Mouse (Mus musculus): ENCODE results near the gene Tmem156.
A peak's percentile ranks its signal among the peaks of the same experiment; 100 is the strongest.

Tmem156 gene

GRCm38 (mm10) chr5:65046442-65047284 is 45.3 kb downstream of the Tmem156 start:
- no peak for DNase-seq

- no peak for DNase-seq
Observed at GRCm38 (mm10) chr5:65045642-65046370, 46.1 kb downstream of the Tmem156 start.

- no peak for DNase-seq
Observed at GRCm38 (mm10) chr5:65043407-65043895, 48.5 kb downstream of the Tmem156 start.

- DNase-seq, result peak in 1 of 2 experiments; percentile 44
Observed at GRCm38 (mm10) chr5:65040463-65040862, 51.5 kb downstream of the Tmem156 start.

- DNase-seq, result peak; percentile 44 to 47
Observed at GRCm38 (mm10) chr5:65038811-65039571, 52.9 kb downstream of the Tmem156 start.

GRCm38 (mm10) chr5:65038305-65038704 is 53.6 kb downstream of the Tmem156 start:
- no peak for DNase-seq

GRCm38 (mm10) chr5:65036597-65036996 is 55.3 kb downstream of the Tmem156 start:
- peak in 1 of 2 experiments; percentile 23 for DNase-seq

- DNase-seq, result no peak
Observed at GRCm38 (mm10) chr5:65028019-65028418, 63.9 kb downstream of the Tmem156 start.

GRCm38 (mm10) chr5:65026776-65027175 is 65.2 kb downstream of the Tmem156 start:
- DNase-seq, result peak; percentile 24 to 48

- peak in 1 of 2 experiments; percentile 22 for DNase-seq
Observed at GRCm38 (mm10) chr5:65025916-65026315, 66.0 kb downstream of the Tmem156 start.

GRCm38 (mm10) chr5:65024641-65025040 is 67.3 kb downstream of the Tmem156 start:
- DNase-seq, result no peak

GRCm38 (mm10) chr5:65022006-65022405 is 69.9 kb downstream of the Tmem156 start:
- no peak for DNase-seq

GRCm38 (mm10) chr5:65019823-65020222 is 72.1 kb downstream of the Tmem156 start:
- peak; percentile 85 for DNase-seq

GRCm38 (mm10) chr5:65019109-65019508 is 72.8 kb downstream of the Tmem156 start:
- no peak for DNase-seq

GRCm38 (mm10) chr5:65015508-65015907 is 76.4 kb downstream of the Tmem156 start:
- no peak for DNase-seq

- no peak for DNase-seq
Observed at GRCm38 (mm10) chr5:65011901-65012573, 79.9 kb downstream of the Tmem156 start.

- no peak for DNase-seq
Observed at GRCm38 (mm10) chr5:65006011-65006491, 85.9 kb downstream of the Tmem156 start.

- DNase-seq, result no peak
Observed at GRCm38 (mm10) chr5:65005251-65005650, 86.7 kb downstream of the Tmem156 start.

All from kidney, postnatal 36 days (tissue).